Mouse (Mus musculus): ENCODE data around the gene Sf3a1. TPM values are rescaled to one million over a fixed set of nuclear protein-coding genes. Genes with fewer than 3 reads are reported as not detected.
"Not testable (repeated sequence)": the region's sequence is repeated elsewhere in the genome, so short reads cannot be mapped to it uniquely, and the experiment has no call there.

Sf3a1 gene
- 10 to 100 TPM; 73.1 to 74.1 TPM for total RNA-seq (2021)
- long read RNA-seq, experiment 1, full-length matches to known transcripts, result 78 of 96 reads
- long read RNA-seq, experiment 1, partial matches to known transcripts, result 14 of 96 reads
- long read RNA-seq, experiment 1, other reads (novel, unspliced or antisense), result 4 of 96 reads
- long read RNA-seq, experiment 2, full-length matches to known transcripts, result 29 of 49 reads
- long read RNA-seq, experiment 2, partial matches to known transcripts, result 15 of 49 reads
- long read RNA-seq, experiment 2, other reads (novel, unspliced or antisense), result 5 of 49 reads

- peak; percentile 93 to 96 for DNase-seq (ENCODE audit: low spot score in 2 of 2)
Measured at GRCm38 (mm10) chr11:4159808-4160708, at the start of gene Sf3a1, which contains the start of gene Ccdc157. Sf3a1 (plus strand) TSS chr11:4160350. Ccdc157 (minus strand) TSS chr11:4160293.

GRCm38 (mm10) chr11:4112033-4112432, 48.1 kb upstream of the Sf3a1 start:
- DNase-seq (ENCODE audit: low spot score in 2 of 2), result no peak

DNA sequence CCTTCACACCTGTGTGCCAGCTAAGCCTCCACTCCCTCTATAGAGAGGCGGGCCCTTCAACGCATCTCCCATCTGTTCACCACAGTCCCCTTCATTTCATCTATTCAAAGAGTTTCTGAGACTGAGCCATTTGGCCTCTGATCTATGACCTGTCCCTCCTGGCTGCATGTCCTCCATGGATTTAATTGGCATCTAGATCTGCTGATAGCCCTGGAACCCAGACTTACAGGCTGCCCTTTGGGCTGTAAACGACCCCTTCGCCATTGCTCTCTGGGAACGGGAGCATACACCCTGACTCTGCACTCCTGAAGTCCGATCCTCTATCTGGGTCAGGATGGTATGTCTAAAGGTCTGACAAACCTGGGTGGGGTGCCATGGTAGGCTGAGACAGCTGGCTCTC, 47.3 kb upstream of the Sf3a1 start:
- no peak for DNase-seq (ENCODE audit: low spot score in 2 of 2)

DNA sequence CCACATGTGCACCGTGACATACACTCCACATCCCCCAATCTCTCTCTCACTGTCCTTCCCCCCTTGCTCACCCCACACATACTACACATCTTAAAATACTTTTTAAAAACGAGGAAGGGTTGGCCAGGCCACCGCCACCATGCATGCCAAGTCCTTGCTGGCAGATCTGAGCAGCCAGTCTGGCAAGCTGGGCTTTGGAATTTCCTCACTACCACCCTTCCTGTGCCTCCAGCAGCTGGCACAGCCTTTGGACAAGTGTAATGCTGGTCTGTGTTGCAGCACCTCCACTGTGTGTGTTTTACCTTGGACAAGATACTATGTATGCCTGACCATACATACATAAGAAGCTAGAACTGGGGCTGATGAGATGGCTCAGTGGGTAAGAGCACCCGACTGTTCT, 46.7 kb upstream of the Sf3a1 start:
- DNase-seq (ENCODE audit: low spot score in 2 of 2), result no peak

GRCm38 (mm10) chr11:4113970-4114369, 46.2 kb upstream of the Sf3a1 start:
- DNase-seq (ENCODE audit: low spot score in 2 of 2), result no peak

- not testable (repeated sequence) for DNase-seq (ENCODE audit: low spot score in 2 of 2)
Measured at GRCm38 (mm10) chr11:4114541-4114940, 45.6 kb upstream of the Sf3a1 start.

DNA sequence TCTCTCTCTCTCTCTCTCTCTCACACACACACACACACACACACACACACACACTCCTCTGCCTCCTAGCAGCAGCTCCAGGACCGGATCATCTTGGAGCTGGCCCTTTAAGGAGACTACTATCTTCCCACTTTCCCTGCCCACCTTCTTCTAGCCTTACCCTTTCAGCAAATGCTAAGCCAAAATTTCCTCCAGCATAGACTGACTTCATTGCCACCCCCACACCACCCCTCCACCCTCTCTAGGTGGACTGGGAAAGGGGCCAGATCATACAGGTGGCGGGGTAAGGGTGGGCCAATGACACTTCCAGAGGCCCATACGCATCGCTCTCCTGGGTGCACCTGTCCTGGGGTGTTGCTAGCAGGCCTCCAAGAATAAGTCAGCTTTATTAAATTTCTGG, 44.7 kb upstream of the Sf3a1 start:
- peak in 1 of 2 experiments; percentile 49 for DNase-seq (ENCODE audit: low spot score in 2 of 2)

DNA sequence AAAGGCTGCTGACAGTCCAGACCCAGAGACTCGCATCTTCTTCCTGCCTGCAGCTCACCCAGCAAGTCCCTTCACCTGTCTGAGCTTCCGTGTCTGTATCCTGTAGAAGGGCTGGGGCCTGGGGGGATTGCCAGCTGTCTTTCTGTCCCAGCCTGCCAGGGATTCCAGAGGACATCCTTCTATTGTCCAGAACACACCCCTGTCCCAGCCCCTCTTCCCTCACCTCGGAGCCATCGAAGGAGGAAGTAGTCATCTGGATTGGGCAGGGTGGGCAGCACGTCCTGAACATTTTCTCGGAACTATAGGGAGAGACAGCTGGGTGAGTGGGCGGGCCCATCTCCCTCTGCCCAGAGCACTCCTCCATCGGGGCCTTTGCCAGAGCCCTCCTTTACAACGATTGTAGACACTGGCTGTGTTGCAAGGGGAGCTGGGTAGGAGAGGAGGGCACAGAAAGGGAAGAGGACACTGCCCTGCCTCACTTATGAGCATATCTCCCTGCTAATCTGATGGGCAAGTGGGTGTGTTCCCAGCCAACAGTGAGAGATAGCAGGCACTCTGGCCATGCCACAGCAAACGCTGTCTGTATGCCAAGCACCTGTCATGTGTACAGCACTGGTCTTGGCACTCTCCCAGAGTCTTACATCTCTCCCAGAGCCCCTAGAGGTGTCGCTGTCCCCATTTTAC, 43.5 kb upstream of the Sf3a1 start:
- DNase-seq (ENCODE audit: low spot score in 2 of 2), result peak; percentile 72 to 74

- no peak for DNase-seq (ENCODE audit: low spot score in 2 of 2)
Measured at GRCm38 (mm10) chr11:4117372-4118071, 42.6 kb upstream of the Sf3a1 start.

DNA sequence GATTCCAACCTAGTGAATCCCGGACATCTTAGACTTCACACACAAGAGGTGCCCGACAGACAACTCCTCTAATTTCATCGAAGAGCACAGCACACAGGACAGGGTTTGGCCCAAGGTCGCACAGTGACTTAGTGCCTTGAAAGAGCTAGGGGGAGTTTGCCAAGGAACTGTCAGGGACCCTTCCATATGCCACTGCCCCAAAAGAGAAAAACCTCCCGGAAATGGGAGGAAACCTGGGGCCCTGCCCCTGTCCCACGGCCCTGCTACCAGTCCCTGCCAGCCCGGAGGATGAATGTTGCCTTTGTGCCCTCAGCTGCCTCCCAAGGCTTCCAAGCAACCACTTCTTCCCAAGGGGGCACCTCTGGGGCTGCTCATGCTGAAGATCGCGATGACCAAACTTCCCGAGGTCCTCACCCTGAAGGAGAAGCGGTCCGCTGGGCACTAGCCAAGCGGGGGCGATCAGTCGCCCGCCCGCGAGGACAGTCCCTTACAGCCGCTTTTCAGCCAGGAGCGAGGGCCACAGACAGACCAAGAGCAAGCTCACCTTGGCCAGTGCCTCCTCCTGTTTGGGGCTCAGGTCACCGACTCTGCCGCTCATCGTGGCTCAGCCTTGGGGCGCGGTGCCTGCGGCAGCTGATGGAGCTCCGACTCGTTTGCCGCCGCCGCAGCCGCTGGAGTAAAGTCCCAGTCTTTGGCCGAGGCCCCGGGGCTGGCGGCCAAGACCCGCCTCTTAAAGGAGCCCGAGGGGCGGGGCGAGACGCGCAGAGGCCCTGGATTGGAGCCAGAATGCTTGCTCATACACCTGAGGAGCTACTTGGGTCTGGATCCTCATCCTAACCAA, 41.8 kb upstream of the Sf3a1 start:
- peak; percentile 78 to 83 for DNase-seq (ENCODE audit: low spot score in 2 of 2)

GRCm38 (mm10) chr11:4119635-4120034, 40.5 kb upstream of the Sf3a1 start:
- DNase-seq (ENCODE audit: low spot score in 2 of 2), result no peak

GRCm38 (mm10) chr11:4121691-4122090, 38.5 kb upstream of the Sf3a1 start:
- no peak for DNase-seq (ENCODE audit: low spot score in 2 of 2)

DNA sequence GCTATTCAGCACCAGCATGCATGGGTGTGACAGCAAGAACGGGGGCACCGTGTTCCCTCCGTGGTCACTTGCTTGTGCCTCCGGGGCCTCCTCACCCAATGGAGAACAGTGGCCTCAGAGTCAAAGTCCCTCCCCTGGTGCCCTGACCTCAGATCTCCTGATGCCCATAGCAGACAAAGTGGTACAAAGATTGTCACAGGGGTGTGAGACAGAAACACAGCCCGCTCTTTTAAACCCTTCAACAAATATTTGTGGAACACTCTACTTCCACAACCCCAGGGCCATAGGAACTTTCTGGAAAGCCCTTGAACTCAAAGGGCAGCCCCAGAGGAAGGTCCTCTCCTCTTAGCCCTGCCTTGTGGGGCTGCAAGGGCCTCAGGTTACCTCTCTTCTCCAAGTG, 37.9 kb upstream of the Sf3a1 start:
- no peak for DNase-seq (ENCODE audit: low spot score in 2 of 2)

DNA sequence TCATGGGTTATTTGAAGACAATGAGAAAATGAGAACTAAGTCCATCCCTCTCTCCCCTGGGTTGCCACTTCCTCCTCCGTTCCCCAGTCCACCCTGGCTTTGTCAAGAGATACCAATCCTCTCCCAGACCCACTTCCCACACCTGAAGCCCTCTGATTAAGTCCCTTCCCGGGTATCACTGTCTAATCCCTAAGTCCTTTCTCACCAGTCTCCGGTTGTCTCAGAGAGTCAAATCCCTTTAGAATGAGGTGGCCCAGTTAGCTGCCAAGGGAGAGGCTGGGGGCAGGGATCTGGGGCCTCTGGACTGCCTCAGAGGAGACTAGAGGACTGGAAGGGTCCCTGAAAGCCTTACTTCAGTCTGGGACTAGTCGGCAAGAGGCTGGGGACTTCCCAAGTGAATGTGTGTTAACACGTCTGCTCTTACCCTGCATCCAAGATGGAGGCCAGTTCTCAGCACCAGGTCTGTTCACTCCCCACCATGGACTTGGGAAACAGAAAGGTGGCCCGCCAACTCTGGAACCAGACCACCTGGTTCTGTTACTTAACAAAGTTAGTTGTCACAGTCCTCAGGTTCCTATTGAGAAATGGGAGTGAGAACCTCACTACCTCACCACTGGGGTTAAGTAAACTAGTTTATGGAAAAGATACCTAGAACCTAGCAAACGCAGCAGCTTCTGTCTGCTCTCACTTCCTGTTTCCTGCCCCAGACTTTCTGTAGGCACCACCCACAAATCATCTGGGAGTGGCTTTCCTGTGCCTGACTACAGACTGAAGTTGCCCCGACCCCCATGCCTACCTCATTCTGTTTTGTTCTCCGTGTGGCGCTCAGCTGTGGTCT, 37.2 kb upstream of the Sf3a1 start, which contains the start of gene Sec14l2:
Gene Sec14l2, minus strand, starts transcription at position 674 of the 838 bp plus-strand sequence.
- DNase-seq (ENCODE audit: low spot score in 2 of 2), result no peak

- DNase-seq (ENCODE audit: low spot score in 2 of 2), result peak; percentile 61 to 65
Measured at GRCm38 (mm10) chr11:4123922-4124321, 36.2 kb upstream of the Sf3a1 start.

DNA sequence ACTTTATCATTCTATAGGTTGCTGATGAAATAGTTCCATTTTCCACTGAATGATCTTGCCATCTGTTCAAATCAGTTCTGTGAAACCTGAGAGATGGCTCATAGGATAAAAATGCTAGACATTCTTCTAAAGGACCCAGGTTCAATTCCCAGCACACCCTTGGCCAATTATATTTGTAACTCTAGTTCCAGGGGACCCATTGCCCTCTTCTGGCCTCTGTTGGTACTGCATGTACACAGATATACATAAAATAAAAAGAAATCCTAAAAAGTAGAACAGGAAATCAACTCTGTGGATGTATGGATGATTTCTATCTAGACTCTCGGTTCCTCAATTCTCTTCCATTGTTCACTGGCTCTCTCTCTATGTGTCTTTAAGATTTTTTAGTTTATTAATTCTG, 33.1 kb upstream of the Sf3a1 start:
- no peak for DNase-seq (ENCODE audit: low spot score in 2 of 2)

GRCm38 (mm10) chr11:4128461-4128860, 31.7 kb upstream of the Sf3a1 start:
- not testable (repeated sequence) for DNase-seq (ENCODE audit: low spot score in 2 of 2)

DNA sequence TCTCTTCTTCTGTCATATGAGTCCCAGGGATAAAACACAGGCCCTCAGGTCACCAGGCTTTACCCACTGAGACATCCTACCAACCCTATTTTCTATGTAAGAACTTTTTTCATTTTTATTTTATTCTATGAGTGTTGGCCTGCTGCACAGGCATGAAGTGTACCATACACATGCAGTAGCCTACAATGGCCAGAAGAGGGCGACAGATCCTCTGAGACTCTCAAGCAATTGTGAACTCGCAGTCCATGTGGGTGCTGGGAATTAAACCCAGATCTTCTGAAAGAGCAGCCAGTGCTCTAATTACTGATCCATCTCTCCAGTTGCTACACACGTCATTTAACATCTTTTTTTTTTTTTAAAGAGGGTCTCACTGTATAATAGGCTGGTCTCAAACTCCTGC, 26.7 kb upstream of the Sf3a1 start:
- no peak for DNase-seq (ENCODE audit: low spot score in 2 of 2)

GRCm38 (mm10) chr11:4134400-4134799, 25.8 kb upstream of the Sf3a1 start:
- no peak for DNase-seq (ENCODE audit: low spot score in 2 of 2)
